Mouse (Mus musculus) NIH3T3 (cell line): ENCODE measurements around the gene Schip1.

ENCODE experiments used
- DNase-seq: peaks from one replicate; pipeline ENCODE4 v3.0.0-alpha.2; 2012; ENCODE audit warnings: low read depth

The Schip1 gene

GRCm38 (mm10) chr3:68669418-68669974, 604.9 kb downstream of the Schip1 start:
- no peak for DNase-seq

GRCm38 (mm10) chr3:68674721-68675120, 610.1 kb downstream of the Schip1 start:
- no peak for DNase-seq

- no peak for DNase-seq
These were observed 610.7 kb downstream of the Schip1 start for GRCm38 (mm10) chr3:68675216-68675835.
